Mouse (Mus musculus) cerebellum, adult 18-20 months (tissue): ENCODE results near the gene Itgb5.

Experiments used
- DNase-seq, 2 experiments: peaks; one replicate each; pipeline ENCODE4 v3.0.0; 2021

The Itgb5 gene

GRCm38 (mm10) chr16:33879031-33879430 is 49.6 kb downstream of the Itgb5 start:
- no peak for DNase-seq

- peak; percentile 65 to 73 for DNase-seq
Measured at GRCm38 (mm10) chr16:33879556-33879955, 50.1 kb downstream of the Itgb5 start.

GRCm38 (mm10) chr16:33880765-33881164 is 51.3 kb downstream of the Itgb5 start:
- no peak for DNase-seq

GRCm38 (mm10) chr16:33882540-33882939 is 53.1 kb downstream of the Itgb5 start:
- DNase-seq: peak in 1 of 2 experiments; percentile 37

GRCm38 (mm10) chr16:33883046-33883975 is 53.8 kb downstream of the Itgb5 start:
- DNase-seq: peak in 1 of 2 experiments; percentile 44

GRCm38 (mm10) chr16:33884201-33884600 is 54.7 kb downstream of the Itgb5 start:
- no peak for DNase-seq

- no peak for DNase-seq
Measured at GRCm38 (mm10) chr16:33885021-33885471, 55.6 kb downstream of the Itgb5 start.

- no peak for DNase-seq
Measured at GRCm38 (mm10) chr16:33885671-33886328, 56.3 kb downstream of the Itgb5 start.

- DNase-seq: no peak
Measured at GRCm38 (mm10) chr16:33886665-33887064, 57.2 kb downstream of the Itgb5 start.

- no peak for DNase-seq
Measured at GRCm38 (mm10) chr16:33887981-33888380, 58.5 kb downstream of the Itgb5 start.

GRCm38 (mm10) chr16:33889000-33889607 is 59.6 kb downstream of the Itgb5 start:
- no peak for DNase-seq

GRCm38 (mm10) chr16:33891099-33891498 is 61.6 kb downstream of the Itgb5 start:
- no peak for DNase-seq

GRCm38 (mm10) chr16:33891561-33892281 is 62.3 kb downstream of the Itgb5 start:
- DNase-seq: peak; percentile 61 to 75

- DNase-seq: no peak
Measured at GRCm38 (mm10) chr16:33892539-33892938, 63.1 kb downstream of the Itgb5 start.

GRCm38 (mm10) chr16:33893796-33894195 is 64.3 kb downstream of the Itgb5 start:
- DNase-seq: no peak

- no peak for DNase-seq
Measured at GRCm38 (mm10) chr16:33894449-33894848, 65.0 kb downstream of the Itgb5 start.

- no peak for DNase-seq
Measured at GRCm38 (mm10) chr16:33895690-33896089, 66.2 kb downstream of the Itgb5 start.

- no peak for DNase-seq
Measured at GRCm38 (mm10) chr16:33896801-33897200, 67.3 kb downstream of the Itgb5 start.

- DNase-seq: no peak
Measured at GRCm38 (mm10) chr16:33903664-33904441, 74.4 kb downstream of the Itgb5 start.

- no peak for DNase-seq
Measured at GRCm38 (mm10) chr16:33904553-33904952, 75.1 kb downstream of the Itgb5 start.

GRCm38 (mm10) chr16:33908239-33908638 is 78.8 kb downstream of the Itgb5 start:
- no peak for DNase-seq

- DNase-seq: no peak
Measured at GRCm38 (mm10) chr16:33914997-33915396, 85.5 kb downstream of the Itgb5 start.
